Mouse (Mus musculus) spleen, postnatal 0 days (tissue): ENCODE results near the gene Tspan11. TPM values are rescaled to one million over a fixed set of nuclear protein-coding genes. Genes with fewer than 3 reads are reported as not detected.

ENCODE experiments used
- polyA plus RNA-seq: library from polyadenylated mRNA; unstranded; fragments of >200 nt; fragmentation: Nextera tagmentation; extraction: Ambion mirVana; gene quantifications from 2 replicates; pipeline ENCODE4 v1.2.1, GENCODE M21; 2015

Gene Tspan11
- 0.32 and 0.45 TPM in 2 replicates for polyA plus RNA-seq

DNA sequence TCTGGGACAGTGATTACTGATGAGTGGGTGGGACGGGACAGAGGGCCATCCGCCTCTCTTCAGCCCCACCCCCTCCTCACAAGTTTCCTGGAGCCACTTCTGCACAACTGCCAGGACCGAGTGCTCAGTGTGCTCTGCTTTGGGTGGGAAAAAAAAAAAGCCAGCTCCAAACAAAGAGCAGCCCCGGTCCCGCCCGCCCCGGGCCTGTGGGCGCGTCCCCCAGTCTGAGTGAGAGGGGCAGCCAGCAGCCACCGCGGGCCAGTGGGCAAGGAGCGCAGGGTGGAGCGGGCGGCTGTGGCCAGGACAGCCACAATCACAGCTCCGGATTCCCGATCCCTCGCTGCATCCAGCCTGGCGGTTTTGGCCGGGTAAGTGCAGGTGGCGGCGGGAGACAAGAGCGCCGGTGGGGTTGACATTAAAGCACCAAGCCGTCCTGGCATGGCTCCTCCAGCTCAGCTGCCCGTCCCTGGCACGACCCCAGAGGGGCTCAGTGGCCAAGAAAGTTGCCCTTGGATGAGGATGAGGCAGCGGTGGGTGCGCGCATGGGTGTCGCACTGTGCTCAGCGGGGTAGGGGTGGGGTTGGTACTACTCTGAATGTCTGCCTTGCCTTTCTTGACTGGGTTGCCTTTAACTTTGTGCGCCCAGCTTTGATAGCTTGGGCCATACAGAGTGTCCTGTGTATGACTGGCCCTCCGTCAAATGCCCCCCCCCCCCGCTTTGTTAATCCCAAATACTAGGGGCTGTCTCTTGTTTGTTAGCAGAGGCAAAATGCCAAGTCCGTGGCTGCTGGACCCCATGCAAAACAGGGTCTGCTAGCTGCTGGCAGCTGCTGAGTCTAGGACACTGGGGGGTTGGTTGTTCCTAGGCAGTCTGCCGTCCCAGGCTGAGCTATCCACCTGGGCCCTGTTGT lies at the start of gene Tspan11:
Gene Tspan11 (plus strand): TSS at position 79 of the 911 bp plus-strand sequence.

Other genes with a start within 250 kb of the Tspan11 start
- 0.06 and 0.13 TPM in 2 replicates for gene Prmt8, start 118.1 kb upstream of the Tspan11 start, polyA plus RNA-seq